Mouse (Mus musculus): ENCODE results near the gene Gm8947.
"Not testable (repeated sequence)": the region's sequence is repeated elsewhere in the genome, so short reads cannot be mapped to it uniquely, and the experiment has no call there.

The Gm8947 gene

DNA sequence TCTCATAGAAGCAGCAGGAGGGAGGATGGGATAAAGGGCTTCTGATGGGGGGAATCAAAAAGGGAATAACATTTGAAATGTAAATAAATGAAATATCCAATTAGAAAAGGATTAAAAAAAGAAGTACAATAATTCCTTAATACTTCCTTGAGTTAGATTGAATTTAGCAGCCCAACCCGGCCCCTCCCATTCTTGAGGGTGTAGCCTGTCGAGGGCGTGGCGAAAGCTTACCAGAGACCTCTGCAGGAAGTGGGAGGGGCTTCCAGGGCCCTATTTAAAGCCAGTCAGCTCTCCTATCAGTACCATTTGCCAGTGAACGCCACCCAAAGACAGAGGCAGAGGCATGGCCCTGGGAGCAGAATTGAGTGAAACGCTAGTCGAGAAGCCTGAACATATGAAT, at the start of gene Gm8947:
TSS of gene Gm8947 (plus strand) at position 302 of the 400 bp plus-strand sequence.
- not testable (repeated sequence) for DNase-seq (ENCODE audit: low spot score)

DNA sequence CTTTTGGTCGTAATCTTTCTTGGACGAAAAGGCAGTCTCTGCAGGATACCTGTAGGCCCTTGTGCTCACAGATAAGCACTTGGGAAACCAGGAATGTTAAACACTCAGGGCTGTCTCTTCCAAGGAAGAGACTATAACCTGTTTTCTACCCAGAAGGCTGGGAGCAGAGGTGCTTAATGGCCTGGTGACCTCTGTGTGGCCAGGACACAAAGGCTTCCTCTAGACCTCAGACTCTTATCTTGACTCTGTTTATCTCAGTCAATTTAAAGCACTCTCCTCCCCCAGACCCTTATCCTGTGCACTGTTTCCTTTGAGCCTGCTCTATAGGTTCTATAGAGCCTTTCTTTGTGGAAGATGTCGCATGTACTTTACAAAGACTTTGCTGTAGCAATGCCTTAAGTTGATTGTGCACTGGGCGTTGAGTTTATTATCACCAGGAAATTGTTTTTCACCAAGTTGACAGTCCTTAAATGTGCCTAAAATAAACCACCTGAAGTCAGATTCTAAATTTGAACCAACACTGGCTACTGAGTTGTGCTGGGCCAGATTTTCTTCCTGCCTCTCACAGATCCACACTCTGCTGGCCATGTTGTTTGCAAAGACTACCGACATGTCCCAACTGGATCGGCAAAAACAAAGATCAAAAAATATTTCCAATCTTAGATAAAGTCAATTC, 47.6 kb upstream of the Gm8947 start:
- no peak for DNase-seq (ENCODE audit: low spot score)

DNA sequence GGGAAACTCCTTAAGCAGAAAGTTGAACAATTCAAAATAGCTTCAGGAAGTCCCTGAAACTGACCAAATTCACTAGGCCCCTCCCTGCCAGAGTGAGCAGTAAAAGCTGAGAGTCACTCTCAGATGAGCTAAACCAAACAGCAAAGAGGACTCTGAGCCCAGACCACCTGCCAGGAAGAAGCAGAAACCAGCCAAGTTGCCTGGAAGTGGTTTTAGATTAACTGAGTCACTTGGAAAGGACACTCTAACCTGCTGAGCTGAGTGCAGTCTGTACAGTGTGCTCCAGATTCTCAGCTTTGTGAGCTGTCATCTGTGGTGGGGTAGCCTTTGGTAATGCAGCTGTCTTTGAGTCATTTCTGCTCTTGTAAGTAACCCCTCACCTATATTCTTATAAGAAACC, 44.4 kb upstream of the Gm8947 start:
- no peak for DNase-seq (ENCODE audit: low spot score)

DNA sequence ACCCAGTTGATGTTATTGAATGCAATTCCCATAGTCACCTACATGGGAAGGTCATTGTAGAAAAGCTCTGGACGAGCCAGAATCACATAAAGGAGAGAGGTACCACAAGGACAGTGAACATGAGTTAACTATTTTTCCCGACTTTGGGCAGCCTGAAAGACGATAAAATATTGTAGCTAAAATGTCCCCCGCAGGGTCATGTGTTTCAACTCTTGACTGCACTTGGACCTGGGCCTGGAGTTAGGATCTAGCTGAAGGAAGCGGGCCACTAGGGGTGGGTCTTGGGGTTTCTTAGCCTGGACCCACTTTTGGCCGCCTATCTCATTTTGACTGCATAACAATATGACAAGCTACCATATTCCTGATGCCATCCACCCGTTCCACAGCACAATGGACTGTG, 42.0 kb upstream of the Gm8947 start:
- no peak for DNase-seq (ENCODE audit: low spot score)

DNA sequence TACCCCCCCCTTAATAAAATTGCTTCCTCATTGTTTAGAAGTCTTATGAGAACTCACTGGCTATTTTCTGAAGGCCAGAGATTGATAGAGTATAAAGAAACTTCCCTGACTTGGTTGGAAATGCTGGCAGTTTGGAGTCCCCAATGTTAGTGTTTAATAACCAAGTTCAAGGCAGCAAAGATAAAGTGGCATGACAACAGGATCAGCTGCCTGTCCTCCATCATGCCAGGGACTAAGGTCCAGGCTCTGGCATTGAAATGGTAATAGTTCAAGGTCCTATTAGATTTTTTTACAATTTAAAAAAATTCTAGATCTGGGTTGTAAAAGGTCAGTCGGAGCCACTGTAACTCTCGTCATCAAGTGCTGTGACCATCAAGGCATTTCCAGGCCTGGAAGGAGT, 41.1 kb upstream of the Gm8947 start:
- no peak for DNase-seq (ENCODE audit: low spot score)

DNA sequence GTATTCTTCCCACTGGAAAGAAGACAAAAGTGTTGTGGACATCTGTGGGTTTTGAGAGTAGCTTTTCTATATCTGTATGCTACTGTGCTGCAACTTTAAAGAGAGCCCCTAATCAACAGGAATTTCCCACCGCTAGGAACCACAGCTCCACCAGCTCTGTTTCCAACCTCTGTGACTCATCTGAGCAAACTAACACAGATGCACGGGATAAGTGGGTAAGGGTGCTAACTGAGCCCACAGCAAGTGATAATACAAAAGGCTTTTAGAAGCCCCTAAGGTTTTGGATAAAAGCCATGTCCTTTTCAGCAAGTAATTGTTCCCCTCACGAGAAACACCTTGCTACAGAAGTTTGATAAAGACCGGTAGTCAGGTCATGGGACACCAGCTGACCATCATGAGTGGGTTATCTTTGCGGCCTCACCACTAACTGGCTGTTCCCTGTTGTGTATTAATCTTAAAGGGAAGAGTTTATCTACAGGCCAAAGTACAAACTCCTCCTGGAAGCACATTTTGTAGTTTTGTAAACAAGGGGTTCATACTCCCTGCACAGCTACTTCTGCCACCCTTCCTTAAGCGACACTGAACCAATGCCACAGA, 39.0 kb upstream of the Gm8947 start:
- no peak for DNase-seq (ENCODE audit: low spot score)

DNA sequence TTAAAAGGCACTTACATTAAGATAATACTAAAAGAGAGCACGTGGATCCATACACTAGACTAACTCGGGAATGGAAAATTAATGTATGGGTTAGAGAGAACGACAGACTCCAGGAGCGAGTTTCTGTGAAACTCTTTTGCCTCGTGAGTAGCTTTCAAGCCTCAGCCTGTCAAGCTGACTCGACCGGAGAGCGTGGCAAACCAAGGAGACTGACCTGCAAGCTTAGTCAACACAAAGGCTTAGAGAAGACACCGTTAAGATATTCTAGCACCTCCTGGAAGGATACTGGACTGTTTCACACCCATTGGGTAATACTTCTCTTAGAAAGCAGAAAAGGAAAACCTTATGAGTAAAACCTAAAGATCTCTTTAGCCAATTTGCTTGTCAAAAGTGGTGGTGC, 38.0 kb upstream of the Gm8947 start:
- DNase-seq (ENCODE audit: low spot score) = not testable (repeated sequence)

DNA sequence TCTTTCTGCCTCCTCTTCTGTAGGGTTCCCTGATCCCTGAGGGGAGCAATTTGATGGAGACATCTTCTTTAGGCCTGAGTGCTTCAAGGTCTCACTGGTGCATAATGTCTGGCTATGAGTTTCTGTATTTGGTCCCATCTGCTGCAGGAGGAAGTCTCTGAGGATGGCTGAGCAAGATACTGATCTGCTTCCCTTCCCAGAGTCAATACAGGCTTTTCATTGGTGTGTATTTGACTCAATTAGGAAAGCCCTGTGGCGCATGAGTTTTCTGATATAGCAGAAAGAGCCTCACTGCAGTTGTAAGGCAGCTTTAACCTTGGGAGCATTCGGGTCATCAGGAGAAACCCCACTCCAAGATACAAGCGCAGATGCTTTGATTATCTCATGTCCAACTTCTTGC, 36.0 kb upstream of the Gm8947 start:
- no peak for DNase-seq (ENCODE audit: low spot score)

DNA sequence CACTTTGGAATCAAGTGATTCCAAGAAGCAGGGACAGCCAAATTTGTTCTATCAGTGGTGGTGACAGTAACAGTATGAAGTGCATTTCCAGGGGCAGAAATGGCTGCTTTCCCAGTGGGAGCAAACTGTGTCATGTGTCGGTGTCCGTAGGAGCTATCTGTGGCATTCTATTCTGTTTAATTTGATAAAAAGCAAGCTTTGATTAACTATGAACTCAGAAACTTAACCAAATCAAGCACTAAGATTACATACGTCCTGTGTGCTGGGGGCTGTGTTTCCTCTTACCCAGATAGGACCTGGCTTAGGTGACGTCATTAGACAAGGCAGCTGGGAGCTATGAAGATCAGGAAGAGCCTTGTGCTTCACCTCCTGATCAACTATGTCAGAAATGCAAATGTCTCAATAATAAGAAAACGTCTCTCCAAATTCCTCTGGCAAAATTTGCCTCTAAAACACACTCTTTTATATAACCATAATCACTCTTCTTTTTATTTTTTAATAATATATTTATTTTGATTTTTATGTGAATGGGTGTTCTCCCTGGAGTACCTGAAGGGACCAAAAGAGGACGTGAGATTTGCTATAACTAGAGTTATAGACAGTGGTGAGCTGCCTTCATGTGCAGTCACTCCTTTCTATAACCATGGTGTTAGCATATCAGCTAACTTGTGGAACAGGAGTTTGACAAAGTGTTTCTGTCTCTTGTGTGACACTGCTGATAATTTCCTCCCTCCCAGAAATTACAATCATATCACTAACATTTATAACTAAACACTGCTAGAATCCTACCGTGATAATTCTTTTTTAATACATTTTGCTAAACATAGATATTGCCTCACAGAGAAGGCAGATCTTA, 35.2 kb upstream of the Gm8947 start:
- DNase-seq (ENCODE audit: low spot score) = no peak

DNA sequence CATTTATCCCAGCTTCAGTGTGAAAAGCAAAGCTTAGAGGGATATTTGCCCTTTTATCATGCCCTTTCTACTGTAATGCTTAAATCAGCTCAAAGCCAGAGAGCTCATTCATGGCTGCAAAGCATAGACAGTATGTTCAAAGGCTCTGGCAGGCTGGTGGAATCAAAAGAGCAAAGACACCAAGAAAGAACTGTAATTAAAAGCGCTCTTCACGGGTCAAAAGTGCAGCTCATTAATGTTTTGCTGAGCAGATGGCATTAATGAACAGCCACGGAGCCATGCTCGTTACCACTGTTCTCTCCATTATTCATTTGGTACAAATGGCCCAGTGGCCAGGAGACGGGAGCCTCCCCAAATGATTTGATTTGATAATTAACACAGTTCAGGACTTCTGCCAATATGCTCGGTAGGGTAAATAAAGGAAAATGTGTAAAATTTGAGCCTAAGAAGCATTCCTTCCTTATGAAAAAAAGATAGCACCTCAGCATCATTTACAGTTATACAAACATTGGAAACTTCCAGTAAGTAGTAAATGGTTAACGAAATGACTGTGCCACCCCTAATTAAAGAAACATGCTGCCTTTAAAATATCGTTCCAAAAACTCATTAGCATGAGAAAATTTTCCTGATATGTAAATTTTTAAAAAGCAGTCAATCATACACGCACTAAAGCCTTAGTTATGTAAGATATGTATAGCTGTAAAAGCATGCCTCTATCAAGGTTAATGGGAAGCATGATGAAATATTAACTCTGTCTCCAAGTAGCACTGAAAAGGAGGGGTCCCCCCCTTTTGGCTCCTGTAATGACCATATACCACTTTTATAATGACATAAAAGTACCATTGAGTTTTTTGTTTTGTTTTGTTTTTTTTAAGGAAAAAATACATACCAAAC, 34.0 kb upstream of the Gm8947 start:
- no peak for DNase-seq (ENCODE audit: low spot score)

DNA sequence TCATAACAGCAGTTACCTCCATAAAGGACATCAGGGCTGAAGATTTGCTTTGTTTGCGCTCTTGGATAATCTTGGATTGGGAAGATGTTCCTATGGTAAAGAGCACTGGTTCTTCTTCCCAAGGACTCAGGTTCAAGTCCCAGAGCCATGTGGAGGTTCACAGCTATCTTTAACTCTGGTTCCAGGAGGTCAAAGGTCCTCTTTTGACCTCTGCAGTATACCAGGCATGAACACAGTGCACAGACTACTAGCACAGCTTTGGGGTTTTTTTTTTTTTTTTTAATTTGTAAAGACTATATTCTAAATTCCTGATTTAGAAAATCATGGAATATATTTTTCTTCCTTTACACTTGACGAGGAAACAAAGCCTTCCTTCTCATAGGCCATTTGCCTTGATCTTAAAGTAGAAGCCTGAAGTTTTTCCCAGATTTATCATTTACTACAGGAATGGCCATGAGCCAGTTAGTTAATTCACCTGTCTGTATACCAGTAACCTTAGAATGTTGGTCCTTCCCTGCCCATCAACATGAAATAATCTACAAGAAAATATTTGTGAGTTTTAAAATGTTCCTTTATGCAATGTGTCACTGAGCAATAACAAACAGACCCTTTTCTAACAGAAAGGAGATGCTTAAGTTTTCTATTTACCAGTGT, 33.2 kb upstream of the Gm8947 start:
- no peak for DNase-seq (ENCODE audit: low spot score)

DNA sequence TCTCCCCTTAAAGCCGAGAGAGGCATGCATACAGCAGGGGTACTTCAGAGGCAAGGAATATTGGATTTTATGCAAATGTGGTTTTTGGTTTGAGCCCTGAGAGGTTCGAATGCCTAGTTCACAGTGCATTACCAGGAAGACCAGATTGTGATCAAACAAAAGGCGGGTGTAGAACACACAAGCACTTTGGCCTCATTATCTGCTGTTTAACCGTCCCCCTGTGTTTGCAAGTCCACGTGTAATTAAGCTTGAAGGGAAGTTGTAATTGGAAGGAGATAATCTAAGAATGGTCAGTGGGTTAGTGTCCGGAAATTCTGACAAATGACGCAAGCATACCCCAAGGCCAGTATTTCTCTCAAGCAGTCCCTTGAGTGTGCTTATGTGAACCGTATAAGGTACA, 26.1 kb upstream of the Gm8947 start:
- DNase-seq (ENCODE audit: low spot score) = no peak

DNA sequence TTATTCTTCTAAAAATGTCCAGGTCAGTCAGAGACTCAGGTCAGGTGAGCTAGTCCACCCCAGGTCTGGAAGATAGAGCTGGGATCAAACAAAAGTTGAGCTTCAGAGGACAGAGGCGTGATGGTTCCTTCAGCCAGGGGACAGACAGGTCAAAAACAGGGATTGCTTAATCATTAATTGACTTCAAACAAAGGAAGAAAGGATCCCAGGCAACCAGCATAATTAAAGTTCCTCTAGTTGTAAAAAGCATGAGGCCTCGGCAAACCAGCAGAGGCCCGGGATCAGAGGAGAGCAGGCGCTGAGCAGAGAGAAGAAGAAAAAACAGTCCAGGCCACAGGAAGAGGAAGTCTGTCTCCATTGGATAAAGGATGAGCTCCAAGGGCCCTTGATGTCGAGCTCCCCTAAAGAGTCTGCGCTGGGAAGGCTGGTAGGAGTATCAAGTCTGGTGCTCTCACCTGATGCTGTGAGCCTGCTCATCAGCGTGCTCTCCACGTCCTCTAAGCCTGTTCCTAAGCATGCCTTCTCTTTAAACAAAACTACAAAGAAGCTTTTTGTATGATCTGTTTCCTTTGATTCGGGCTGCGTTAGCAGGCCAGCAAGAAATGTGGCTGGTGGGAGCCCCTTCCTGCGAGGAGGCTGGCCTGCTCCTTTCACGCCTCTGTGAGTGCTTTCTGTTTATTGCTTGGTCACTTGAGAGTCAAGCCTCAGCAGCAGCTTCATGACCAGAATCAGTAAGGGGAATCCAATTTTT, 24.7 kb upstream of the Gm8947 start:
- DNase-seq (ENCODE audit: low spot score) = no peak

DNA sequence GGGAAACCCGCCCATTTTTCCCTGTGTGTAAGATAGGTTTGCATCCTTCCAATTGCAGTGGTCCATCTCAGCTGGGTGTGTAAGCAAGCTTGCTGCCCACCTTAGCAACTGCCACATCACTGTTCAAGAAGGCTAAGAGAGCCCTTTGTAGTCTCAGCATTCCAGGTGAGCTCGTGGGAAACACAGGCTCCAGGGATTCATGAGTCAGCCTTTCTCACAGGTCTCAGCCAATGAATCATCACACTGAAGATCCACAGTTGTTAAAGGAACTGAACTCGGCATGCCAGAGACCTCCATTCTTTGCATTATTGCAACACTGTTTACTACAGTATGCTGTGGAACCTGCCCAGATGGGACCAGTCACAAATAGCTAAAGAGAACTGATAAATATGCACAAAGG, 23.5 kb upstream of the Gm8947 start:
- DNase-seq (ENCODE audit: low spot score) = no peak

DNA sequence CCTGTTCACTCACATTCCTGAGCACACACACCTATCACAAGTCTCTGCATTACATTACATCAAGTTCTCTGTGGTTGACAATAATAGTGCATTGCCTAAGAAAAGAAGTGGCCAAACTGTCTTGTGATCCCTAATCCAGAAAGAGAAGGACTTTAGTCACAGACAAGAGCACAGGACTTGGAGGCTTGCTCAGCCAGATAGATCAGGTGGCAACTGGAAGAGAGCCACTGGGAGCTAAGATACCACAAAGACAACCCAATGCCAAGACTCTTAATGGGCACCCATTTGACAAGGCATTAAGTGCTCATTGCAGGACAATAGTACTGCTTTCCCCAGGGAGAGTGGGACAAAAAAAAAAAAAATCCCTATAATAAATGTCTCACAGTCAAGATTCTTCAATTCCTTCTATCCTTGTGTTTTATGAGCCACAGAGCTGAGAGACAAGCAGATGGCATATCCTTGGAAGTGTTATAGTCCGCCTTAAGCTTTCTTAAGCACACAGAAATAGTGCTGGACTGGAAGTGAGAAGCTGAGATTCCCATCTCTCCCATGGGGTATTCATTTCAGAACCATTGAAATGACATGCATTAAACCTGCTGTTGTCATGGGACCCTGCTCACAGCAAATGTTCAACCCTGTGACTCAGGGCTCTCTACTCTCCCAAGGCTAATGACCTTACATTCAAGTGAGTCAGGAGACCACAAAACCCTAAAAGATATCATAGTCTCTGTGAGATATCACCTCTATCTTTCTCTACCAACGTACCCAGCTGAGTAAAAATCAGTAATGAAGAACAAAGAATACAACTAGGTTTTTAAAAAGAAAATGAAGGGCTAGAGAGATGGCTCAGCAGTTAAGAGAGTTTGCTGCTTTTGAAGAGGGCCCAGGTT, 20.4 kb upstream of the Gm8947 start:
- DNase-seq (ENCODE audit: low spot score) = no peak

DNA sequence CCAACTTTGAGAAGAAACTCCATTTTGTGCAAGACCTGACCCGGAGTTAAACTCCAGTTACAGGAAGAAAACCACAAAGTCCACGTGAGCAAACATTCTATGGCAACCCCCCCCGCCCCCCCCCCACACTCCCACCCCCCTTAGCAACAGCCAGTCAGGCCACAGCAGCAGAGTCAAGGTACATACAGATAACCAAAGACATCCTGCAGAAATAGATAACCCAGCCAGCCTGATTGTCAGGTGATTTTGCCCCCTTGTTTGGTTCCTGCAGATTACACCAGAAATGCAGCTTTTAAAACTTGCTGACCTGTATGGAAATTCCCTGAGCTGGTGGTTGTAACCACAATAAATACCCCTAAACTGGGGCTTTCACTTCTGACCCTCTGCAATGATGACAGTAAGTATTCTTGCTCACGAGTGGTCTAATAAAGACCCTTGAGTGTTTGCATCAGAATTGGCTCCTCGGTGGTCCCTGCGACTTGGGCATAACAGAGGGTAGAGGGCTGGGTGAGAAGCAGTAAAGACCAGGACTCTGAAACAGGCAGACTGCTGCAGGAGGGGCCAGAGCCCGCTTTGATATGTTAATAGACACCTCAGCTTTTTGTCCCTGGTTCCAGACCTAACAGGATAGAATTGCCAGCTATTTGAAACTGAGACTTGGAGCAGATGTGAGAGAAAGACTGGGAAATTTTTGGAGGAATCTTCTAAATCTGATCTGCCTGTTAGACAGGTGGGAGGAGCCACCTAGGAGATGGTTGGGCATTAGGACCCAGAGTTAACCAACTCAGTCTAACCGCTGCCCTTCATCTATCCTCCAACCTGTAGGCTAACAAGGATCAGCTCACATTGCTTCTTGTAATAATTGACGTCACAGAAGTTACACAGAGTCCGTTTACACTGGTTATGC, 14.9 kb upstream of the Gm8947 start:
- no peak for DNase-seq (ENCODE audit: low spot score)

DNA sequence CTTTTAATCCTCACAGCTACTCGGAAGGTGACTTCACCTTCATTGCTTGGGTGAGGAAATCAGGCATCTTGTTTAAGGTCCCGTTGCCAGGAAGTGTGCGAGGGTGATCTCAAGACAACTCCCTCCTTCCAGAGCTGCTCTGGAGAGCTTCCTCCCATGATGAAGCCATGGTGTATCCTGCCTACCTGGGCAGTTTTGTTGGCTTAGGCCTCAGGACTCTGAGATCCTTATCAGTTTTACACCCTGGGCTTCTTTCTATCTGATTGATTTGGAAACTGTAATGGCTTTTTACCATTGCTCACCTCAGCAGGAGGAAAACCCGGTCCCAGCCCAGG, 14.3 kb upstream of the Gm8947 start:
- DNase-seq (ENCODE audit: low spot score) = no peak

DNA sequence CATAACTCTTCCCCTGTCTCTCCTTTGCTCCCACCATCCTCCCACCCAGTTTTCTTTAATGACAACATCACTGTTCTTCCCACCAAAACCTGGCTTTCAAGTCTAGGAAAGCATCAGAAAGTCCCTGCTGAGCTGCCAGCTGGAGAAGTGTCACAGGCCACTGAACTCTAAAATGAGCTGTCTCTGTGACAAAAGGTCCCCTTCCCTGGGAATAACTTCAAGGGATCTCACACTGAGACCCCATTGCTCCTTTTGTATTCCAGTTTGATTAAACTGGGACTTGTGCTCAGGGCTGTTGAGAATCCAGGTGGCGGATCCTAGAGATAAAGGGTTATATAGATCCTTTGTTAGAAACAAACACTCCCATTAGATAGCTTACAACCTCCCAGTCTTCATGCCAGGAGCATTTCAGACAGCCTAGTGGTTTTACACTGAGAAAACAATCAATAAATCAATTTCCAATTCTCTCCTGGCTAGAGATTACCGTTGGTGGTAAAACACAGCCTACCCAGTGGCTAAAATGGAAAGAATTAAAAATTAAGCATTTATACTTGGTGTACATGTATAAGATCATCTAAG, 13.6 kb upstream of the Gm8947 start:
- DNase-seq (ENCODE audit: low spot score) = no peak

DNA sequence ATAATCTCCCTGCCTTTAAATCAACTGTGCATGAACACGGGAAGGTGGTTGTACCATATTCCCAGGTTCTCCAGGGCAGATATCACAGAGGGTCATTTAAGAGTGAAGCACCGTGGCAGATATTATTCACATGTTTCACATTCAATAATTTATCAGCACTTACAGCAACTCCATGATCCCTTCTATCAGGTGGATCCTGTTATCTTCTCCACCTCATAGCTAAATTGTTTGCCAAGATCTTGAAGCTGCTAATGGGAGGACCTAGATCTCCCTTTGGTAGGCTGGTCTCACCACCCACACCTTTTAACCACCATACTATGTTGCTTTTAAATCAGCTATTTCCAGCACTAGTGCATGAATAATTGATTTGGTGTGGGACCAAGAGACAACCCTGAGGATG, 12.0 kb upstream of the Gm8947 start:
- DNase-seq (ENCODE audit: low spot score) = no peak
